Mouse (Mus musculus): ENCODE data around the gene Casp3.
A peak's percentile ranks its signal among the peaks of the same experiment; 100 is the strongest.

DNA sequence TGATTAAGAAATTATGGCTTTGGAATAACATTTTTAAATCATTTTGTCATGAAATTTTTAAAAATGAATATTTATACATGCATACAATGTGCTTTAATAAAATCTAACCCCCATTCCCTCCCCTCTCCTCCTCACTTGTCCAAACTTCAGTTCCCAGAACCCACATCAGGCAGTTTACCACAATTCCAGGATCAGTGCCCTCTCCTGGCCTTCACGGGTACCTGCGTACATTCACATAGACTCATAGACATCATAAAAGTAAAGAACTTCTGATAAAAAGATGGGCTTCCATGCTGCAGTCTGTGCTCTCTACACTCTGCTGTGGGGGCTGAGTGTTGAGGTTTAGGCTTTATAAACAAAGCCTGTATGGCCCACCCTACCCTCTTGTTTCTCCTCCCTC lies 48.1 kb upstream of the Casp3 start:
- peak; percentile 30; the same call in 1 of the 2 replicates for TF ChIP-seq CTCF (IDR thresholded peaks at IDR 0.05)
- TF ChIP-seq POLR2A (IDR thresholded peaks at IDR 0.05; ENCODE audit: insufficient read depth, low read depth, low read length) = no peak

Measured in heart, adult 2 months (tissue).